Mouse (Mus musculus) gastrocnemius, postnatal 36 days (tissue): Measurements from ENCODE around the gene Farp1. TPM values are rescaled to one million over a fixed set of nuclear protein-coding genes. Genes with fewer than 3 reads are reported as not detected.

ENCODE experiments used
- DNase-seq, 2 experiments: peaks; one replicate each; pipeline ENCODE4 v3.0.0; 2022
- intact Hi-C: fragments of 180-260 bp; cut with DNase I; formaldehyde crosslinking; loops from one replicate; pipeline ENCODE4 v1.15.1; 2025
- total RNA-seq, 2 experiments: library from RNA; stranded (reverse); gene quantifications; 2 replicates each; pipeline ENCODE4 v1.2.3; 2021

Farp1 gene
- total RNA-seq, 2 experiments from 2014 or later, result 4.2 to 6.0 TPM

GRCm38 (mm10) chr14:121134414-121134813 is 99.4 kb downstream of the Farp1 start:
- DNase-seq, result no peak
- intact Hi-C loops, result no loop called here

- DNase-seq, result no peak
- intact Hi-C loops, result no loop called here
Observed at GRCm38 (mm10) chr14:121143831-121144455, 108.9 kb downstream of the Farp1 start.

- no peak for DNase-seq
- intact Hi-C loops, result no loop called here
Observed at GRCm38 (mm10) chr14:121144496-121144895, 109.5 kb downstream of the Farp1 start.

- intact Hi-C loops, result no loop called here
- no peak for DNase-seq
Observed at GRCm38 (mm10) chr14:121145291-121145690, 110.3 kb downstream of the Farp1 start.

GRCm38 (mm10) chr14:121145698-121146097 is 110.7 kb downstream of the Farp1 start:
- DNase-seq, result peak in 1 of 2 experiments; percentile 14
- intact Hi-C loops, result no loop called here

GRCm38 (mm10) chr14:121146213-121146612 is 111.2 kb downstream of the Farp1 start:
- DNase-seq, result no peak
- intact Hi-C loops, result no loop called here

- intact Hi-C loops, result no loop called here
- DNase-seq, result no peak
Observed at GRCm38 (mm10) chr14:121147026-121147425, 112.0 kb downstream of the Farp1 start.

- intact Hi-C loops, result no loop called here
- DNase-seq, result no peak
Observed at GRCm38 (mm10) chr14:121148088-121148785, 113.2 kb downstream of the Farp1 start.

GRCm38 (mm10) chr14:121149984-121150383 is 115.0 kb downstream of the Farp1 start:
- no peak for DNase-seq
- intact Hi-C loops, result loop anchor here (5.0 kb wide), 1 partner anchor 38 kb away; no protein-coding TSS in a partner anchor

GRCm38 (mm10) chr14:121151837-121152236 is 116.8 kb downstream of the Farp1 start:
- DNase-seq, result no peak
- intact Hi-C loops, result loop anchor here (5.0 kb wide), 1 partner anchor 40 kb away; no protein-coding TSS in a partner anchor

- no peak for DNase-seq
- intact Hi-C loops, result loop anchor here (5.0 kb wide), 1 partner anchor 40 kb away; no protein-coding TSS in a partner anchor
Observed at GRCm38 (mm10) chr14:121152771-121153170, 117.8 kb downstream of the Farp1 start.

GRCm38 (mm10) chr14:121153260-121153659 is 118.3 kb downstream of the Farp1 start:
- DNase-seq, result no peak
- intact Hi-C loops, result loop anchor here (5.0 kb wide), 1 partner anchor 41 kb away; no protein-coding TSS in a partner anchor

GRCm38 (mm10) chr14:121155173-121155572 is 120.2 kb downstream of the Farp1 start:
- intact Hi-C loops, result no loop called here
- DNase-seq, result no peak

GRCm38 (mm10) chr14:121158616-121159015 is 123.6 kb downstream of the Farp1 start:
- no peak for DNase-seq
- intact Hi-C loops, result no loop called here

GRCm38 (mm10) chr14:121162822-121163221 is 127.8 kb downstream of the Farp1 start:
- no peak for DNase-seq
- intact Hi-C loops, result loop anchor here (5.0 kb wide), 1 partner anchor 34 kb away; no protein-coding TSS in a partner anchor

- intact Hi-C loops, result loop anchor here (5.0 kb wide), 1 partner anchor 32 kb away; no protein-coding TSS in a partner anchor
- DNase-seq, result no peak
Observed at GRCm38 (mm10) chr14:121164866-121165265, 129.9 kb downstream of the Farp1 start.

- DNase-seq, result no peak
- intact Hi-C loops, result no loop called here
Observed at GRCm38 (mm10) chr14:121165408-121166037, 130.5 kb downstream of the Farp1 start.

- intact Hi-C loops, result no loop called here
- DNase-seq, result no peak
Observed at GRCm38 (mm10) chr14:121166038-121166436, 131.0 kb downstream of the Farp1 start.

GRCm38 (mm10) chr14:121168716-121169115 is 133.7 kb downstream of the Farp1 start:
- DNase-seq, result no peak
- intact Hi-C loops, result no loop called here

- intact Hi-C loops, result no loop called here
- DNase-seq, result no peak
Observed at GRCm38 (mm10) chr14:121170321-121170720, 135.3 kb downstream of the Farp1 start.
